Mouse (Mus musculus) heart, embryonic 12.5 days (tissue): ENCODE data around the gene Purb. TPM values are rescaled to one million over a fixed set of nuclear protein-coding genes. Genes with fewer than 3 reads are reported as not detected.
A peak's percentile ranks its signal among the peaks of the same experiment; 100 is the strongest.

Source experiments
- ATAC-seq: fragments of 200-750 bp; cut with Nextera tagmentation; 2 replicates; pipeline ENCODE4 v1.8.0; 2017; ENCODE audit warnings: moderate TSS enrichment, moderate library complexity; ENCODE audit not compliant: insufficient number of reproducible peaks, low FRiP score
- H3K27ac ChIP-seq: fragments of 300-500 bp; sonication (generic); 2 replicates; pipeline ENCODE4 v1.5.1; 2016; ENCODE audit warnings: mild to moderate bottlenecking, moderate library complexity; ENCODE audit not compliant: poor library complexity, severe bottlenecking
- H3K27me3 ChIP-seq: fragments of 300-500 bp; sonication (generic); replicated peaks from 2 replicates; pipeline ENCODE4 v1.6.1; 2016; ENCODE audit warnings: mild to moderate bottlenecking, moderate library complexity
- H3K36me3 ChIP-seq: fragments of 300-500 bp; sonication (generic); 2 replicates; pipeline ENCODE4 v1.6.1; 2016; ENCODE audit warnings: mild to moderate bottlenecking, moderate library complexity
- H3K4me1 ChIP-seq: fragments of 300-500 bp; sonication (generic); replicated peaks from 2 replicates; pipeline ENCODE4 v1.6.1; 2016; ENCODE audit warnings: mild to moderate bottlenecking
- H3K4me2 ChIP-seq: fragments of 300-500 bp; sonication (generic); 2 replicates; pipeline ENCODE4 v1.6.1; 2016; ENCODE audit warnings: mild to moderate bottlenecking, moderate library complexity
- H3K4me3 ChIP-seq: fragments of 300-500 bp; sonication (generic); 2 replicates; pipeline ENCODE4 v1.5.1; 2016; ENCODE audit warnings: mild to moderate bottlenecking
- H3K9ac ChIP-seq: fragments of 300-500 bp; sonication (generic); 2 replicates; pipeline ENCODE4 v1.6.1; 2016; ENCODE audit warnings: mild to moderate bottlenecking, moderate library complexity
- H3K9me3 ChIP-seq: fragments of 300-500 bp; sonication (generic); replicated peaks from 2 replicates; pipeline ENCODE4 v1.6.1; 2016; ENCODE audit warnings: mild to moderate bottlenecking, moderate library complexity
- WGBS: fragments of 180-500 bp; shearing (Covaris S2); methylation state at CpG from one replicate; pipeline ENCODE4 v1.1.7; 2016; 5-methylcytosine and 5-hydroxymethylcytosine counted together
- polyA plus RNA-seq: library from polyadenylated mRNA; unstranded; fragments of >200 nt; fragmentation: Nextera tagmentation; extraction: Ambion mirVana; gene quantifications from 2 replicates; pipeline ENCODE4 v1.2.1, GENCODE M21; 2016

Purb gene
- polyA plus RNA-seq, result 29.8 and 32.6 TPM in 2 replicates

GRCm38 (mm10) chr11:6475867-6476484 is at the start of gene Purb:
Purb (minus strand) TSS chr11:6475917.
- Histone ChIP-seq H3K4me1 (peaks cover 9% of the 10 kb centered on the region), H3K36me3 (no peaks in the 10 kb centered on the region; the same call in 1 of the 2 replicates), H3K4me3 (peak within 1 kb of the TSS; percentile 81), H3K4me2 (peak within 1 kb of the TSS; percentile 97), H3K9me3 (no peaks in the 10 kb centered on the region), H3K27ac (peak within 1 kb of the TSS; percentile 100), H3K27me3 (no peaks in the 10 kb centered on the region), H3K9ac (peak within 1 kb of the TSS; percentile 98)
- 5% methylated on average over 68 of the region's 76 CpGs for WGBS
- ATAC-seq, result peak; percentile 96

GRCm38 (mm10) chr11:6525241-6525640 is 49.5 kb upstream of the Purb start:
- Histone ChIP-seq H3K4me1 (peaks cover 11% of the 10 kb centered on the region), H3K27ac (no peak overlapping the region), H3K27me3 (no peaks in the 10 kb centered on the region), H3K4me2 (no peak overlapping the region), H3K4me3 (no peak overlapping the region), H3K36me3 (peaks cover 38% of the 10 kb centered on the region), H3K9me3 (no peaks in the 10 kb centered on the region), H3K9ac (no peak overlapping the region)
- 95% methylated on average over 1 of the region's 1 CpGs for WGBS
- ATAC-seq, result no peak

GRCm38 (mm10) chr11:6524880-6525238 is 49.1 kb upstream of the Purb start:
- Histone ChIP-seq H3K4me2 (no peak overlapping the region), H3K9me3 (no peaks in the 10 kb centered on the region), H3K27ac (no peak overlapping the region), H3K36me3 (peaks cover 38% of the 10 kb centered on the region), H3K9ac (no peak overlapping the region), H3K4me3 (no peak overlapping the region), H3K27me3 (no peaks in the 10 kb centered on the region), H3K4me1 (peaks cover 11% of the 10 kb centered on the region)
- WGBS, result 88% methylated on average over 4 of the region's 4 CpGs
- no peak for ATAC-seq

- WGBS, result 89% methylated on average over 8 of the region's 8 CpGs
- Histone ChIP-seq H3K36me3 (peaks cover 38% of the 10 kb centered on the region), H3K27ac (no peak overlapping the region), H3K4me2 (no peak overlapping the region), H3K9me3 (no peaks in the 10 kb centered on the region), H3K4me1 (peaks cover 11% of the 10 kb centered on the region), H3K9ac (no peak overlapping the region), H3K27me3 (no peaks in the 10 kb centered on the region), H3K4me3 (no peak overlapping the region)
- ATAC-seq, result no peak
Observed at GRCm38 (mm10) chr11:6524165-6524879, 48.6 kb upstream of the Purb start.

- Histone ChIP-seq H3K27ac (no peak overlapping the region), H3K4me1 (peaks cover 11% of the 10 kb centered on the region), H3K36me3 (peaks cover 38% of the 10 kb centered on the region), H3K9ac (no peak overlapping the region), H3K4me2 (no peak overlapping the region), H3K27me3 (no peaks in the 10 kb centered on the region; the same call in 1 of the 2 replicates), H3K4me3 (no peak overlapping the region), H3K9me3 (no peaks in the 10 kb centered on the region)
- WGBS, result 63% methylated on average over 1 of the region's 1 CpGs
- ATAC-seq, result no peak
Observed at GRCm38 (mm10) chr11:6523662-6524088, 48.0 kb upstream of the Purb start.

- Histone ChIP-seq H3K27me3 (no peaks in the 10 kb centered on the region; the same call in 1 of the 2 replicates), H3K4me1 (peaks cover 11% of the 10 kb centered on the region), H3K9me3 (no peaks in the 10 kb centered on the region), H3K36me3 (peaks cover 38% of the 10 kb centered on the region), H3K4me3 (no peak overlapping the region), H3K4me2 (no peak overlapping the region), H3K9ac (no peak overlapping the region), H3K27ac (no peak overlapping the region)
- 67% methylated on average over 9 of the region's 9 CpGs for WGBS
- ATAC-seq, result no peak
Observed at GRCm38 (mm10) chr11:6522782-6523525, 47.2 kb upstream of the Purb start.

GRCm38 (mm10) chr11:6520507-6521173 is 44.9 kb upstream of the Purb start, which contains the start of gene Myo1g:
Myo1g (minus strand) TSS chr11:6520965.
- WGBS, result 63% methylated on average over 7 of the region's 7 CpGs
- Histone ChIP-seq H3K9ac (0 out of 2 replicates have a peak within 1 kb of the TSS, but pooled peaks have one; percentile 3), H3K4me2 (no peak within 1 kb of the TSS), H3K4me1 (no peaks in the 10 kb centered on the region), H3K9me3 (no peaks in the 10 kb centered on the region), H3K4me3 (no peak within 1 kb of the TSS), H3K27ac (no peak within 1 kb of the TSS), H3K27me3 (no peaks in the 10 kb centered on the region; the same call in 1 of the 2 replicates), H3K36me3 (peaks cover 22% of the 10 kb centered on the region)
- no peak for ATAC-seq

GRCm38 (mm10) chr11:6519491-6520033 is 43.8 kb upstream of the Purb start:
- H3K9me3 ChIP-seq, result no peaks in the 10 kb centered on the region
- H3K4me3 ChIP-seq, result no peak overlapping the region
- no peak for ATAC-seq
- H3K36me3 ChIP-seq, result peaks cover 11% of the 10 kb centered on the region
- no peak overlapping the region for H3K9ac ChIP-seq
- no peak overlapping the region for H3K27ac ChIP-seq
- WGBS, result 64% methylated on average over 11 of the region's 11 CpGs
- H3K4me1 ChIP-seq, result peaks cover 5% of the 10 kb centered on the region; the same call in 1 of the 2 replicates
- H3K4me2 ChIP-seq, result no peak overlapping the region
- H3K27me3 ChIP-seq, result no peaks in the 10 kb centered on the region; the same call in 1 of the 2 replicates

GRCm38 (mm10) chr11:6514837-6515236 is 39.1 kb upstream of the Purb start:
- H3K27ac ChIP-seq, result no peak overlapping the region
- H3K27me3 ChIP-seq, result no peaks in the 10 kb centered on the region; the same call in 1 of the 2 replicates
- peaks cover 5% of the 10 kb centered on the region; the same call in 1 of the 2 replicates for H3K4me1 ChIP-seq
- WGBS, result 24% methylated on average over 7 of the region's 7 CpGs
- H3K4me3 ChIP-seq, result no peak overlapping the region
- H3K36me3 ChIP-seq, result no peaks in the 10 kb centered on the region
- H3K9ac ChIP-seq, result 0 out of 2 replicates have a peak overlapping the region, but pooled peaks have one; percentile 6
- ATAC-seq, result no peak
- H3K9me3 ChIP-seq, result no peaks in the 10 kb centered on the region
- H3K4me2 ChIP-seq, result no peak overlapping the region

GRCm38 (mm10) chr11:6508269-6508876 is 32.7 kb upstream of the Purb start:
- Histone ChIP-seq H3K4me2 (no peak overlapping the region), H3K27me3 (no peaks in the 10 kb centered on the region)
- WGBS, result 56% methylated on average over 1 of the region's 1 CpGs

More at GRCm38 (mm10) chr11:6508269-6508876, 32.7 kb upstream of the Purb start:
- H3K9ac ChIP-seq, result no peak overlapping the region
- no peaks in the 10 kb centered on the region for H3K4me1 ChIP-seq
- H3K27ac ChIP-seq, result no peak overlapping the region
- no peaks in the 10 kb centered on the region for H3K9me3 ChIP-seq
- H3K36me3 ChIP-seq, result no peaks in the 10 kb centered on the region
- ATAC-seq, result no peak
- H3K4me3 ChIP-seq, result no peak overlapping the region
